Mouse (Mus musculus) heart, embryonic 11.5 days (tissue): ENCODE results near the gene Abhd17c. TPM values are rescaled to one million over a fixed set of nuclear protein-coding genes. Genes with fewer than 3 reads are reported as not detected.

Experiments used
- ATAC-seq: fragments of 200-750 bp; cut with Nextera tagmentation; replicated peaks from 2 replicates; pipeline ENCODE4 v1.8.0; 2017; ENCODE audit warnings: moderate library complexity; ENCODE audit not compliant: insufficient number of reproducible peaks, low FRiP score, low TSS enrichment
- H3K27ac ChIP-seq: fragments of 300-500 bp; sonication (generic); 2 replicates; pipeline ENCODE4 v1.5.1; 2014; ENCODE audit warnings: mild to moderate bottlenecking, low read depth, low read length
- H3K27me3 ChIP-seq: fragments of 300-500 bp; sonication (generic); 2 replicates; pipeline ENCODE4 v1.6.1; 2014; ENCODE audit warnings: mild to moderate bottlenecking, low read length, mixed read lengths; ENCODE audit not compliant: control insufficient read depth, insufficient read depth
- H3K36me3 ChIP-seq: fragments of 300-500 bp; sonication (generic); 2 replicates; pipeline ENCODE4 v1.6.1; 2014; ENCODE audit warnings: mild to moderate bottlenecking, low read length, moderate library complexity, mixed read lengths; ENCODE audit not compliant: control insufficient read depth, insufficient read depth
- H3K4me1 ChIP-seq: fragments of 300-500 bp; sonication (generic); 2 replicates; pipeline ENCODE4 v1.6.1; 2014; ENCODE audit warnings: low read length; ENCODE audit not compliant: control insufficient read depth, insufficient read depth
- H3K4me2 ChIP-seq: fragments of 300-500 bp; sonication (generic); 2 replicates; pipeline ENCODE4 v1.6.1; 2014; ENCODE audit warnings: mild to moderate bottlenecking, moderate library complexity
- H3K4me3 ChIP-seq: fragments of 300-500 bp; sonication (generic); 2 replicates; pipeline ENCODE4 v1.5.1; 2014; ENCODE audit warnings: low read depth, low read length
- H3K9ac ChIP-seq: fragments of 300-500 bp; sonication (generic); 2 replicates; pipeline ENCODE4 v1.6.1; 2014; ENCODE audit warnings: mild to moderate bottlenecking, low read depth, low read length, moderate library complexity
- H3K9me3 ChIP-seq: fragments of 300-500 bp; sonication (generic); replicated peaks from 2 replicates; pipeline ENCODE4 v1.6.1; 2016; ENCODE audit warnings: low read length; ENCODE audit not compliant: control insufficient read depth
- WGBS: fragments of 180-500 bp; shearing (Covaris S2); extraction: QIAGEN DNeasy Blood & Tissue Kit; methylation state at CpG from one replicate; pipeline ENCODE4 v1.1.7; 2014; ENCODE audit not compliant: insufficient replicate concordance; 5-methylcytosine and 5-hydroxymethylcytosine counted together
- polyA plus RNA-seq: library from polyadenylated mRNA; unstranded; fragments of >200 nt; fragmentation: Nextera tagmentation; extraction: Ambion mirVana; gene quantifications from 2 replicates; pipeline ENCODE4 v1.2.1, GENCODE M21; 2014

The Abhd17c gene
- polyA plus RNA-seq = 42.5 and 44.2 TPM in 2 replicates

- H3K4me1 ChIP-seq = peaks cover 23% of the 10 kb centered on the region
- H3K9me3 ChIP-seq = no peaks in the 10 kb centered on the region
- peak within 1 kb of the TSS; percentile 88 for H3K4me3 ChIP-seq
- H3K4me2 ChIP-seq = peak within 1 kb of the TSS; percentile 87
- peak; percentile 47 for ATAC-seq
- H3K36me3 ChIP-seq = no peaks in the 10 kb centered on the region
- H3K27me3 ChIP-seq = no peaks in the 10 kb centered on the region
- peak within 1 kb of the TSS; percentile 95 for H3K27ac ChIP-seq
- under 1% methylated on average over 84 of the region's 109 CpGs for WGBS
- H3K9ac ChIP-seq = peak within 1 kb of the TSS; percentile 95
Observed at GRCm38 (mm10) chr7:84151001-84151959, at the start of gene Abhd17c. Abhd17c (minus strand) TSS chr7:84151893.

DNA sequence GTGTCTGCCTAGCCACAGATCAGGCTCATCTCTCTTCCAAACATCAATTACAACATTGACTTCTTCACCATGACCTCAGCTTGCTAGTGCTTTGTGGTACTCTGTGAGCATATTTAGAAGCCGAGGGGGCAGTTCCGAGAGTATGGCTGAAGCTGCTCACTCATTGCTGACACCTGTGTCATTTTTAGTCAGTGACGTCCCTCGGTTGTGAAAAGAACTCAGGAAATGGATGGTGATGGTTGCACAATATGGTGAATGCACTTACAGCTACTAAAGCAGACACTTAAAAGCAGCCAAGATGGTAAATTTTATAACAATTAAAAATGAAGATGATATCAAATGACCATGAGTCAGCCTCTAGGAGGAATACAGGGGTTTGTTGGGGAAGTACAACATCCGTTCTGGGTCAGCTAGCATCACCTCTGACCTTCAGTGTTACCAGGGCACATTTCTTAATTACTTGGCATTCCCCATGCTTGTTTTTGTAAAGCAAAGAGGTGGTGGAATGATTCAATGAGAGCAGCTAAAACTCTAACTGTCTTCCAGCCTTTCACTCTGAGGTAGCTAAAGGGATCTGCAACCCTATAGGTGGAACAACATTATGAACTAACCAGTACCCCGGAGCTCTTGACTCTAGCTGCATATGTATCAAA lies 45.6 kb upstream of the Abhd17c start:
- no peak overlapping the region for H3K4me2 ChIP-seq
- no peaks in the 10 kb centered on the region for H3K4me1 ChIP-seq
- no peaks in the 10 kb centered on the region for H3K9me3 ChIP-seq
- H3K4me3 ChIP-seq = no peak overlapping the region
- H3K27me3 ChIP-seq = no peaks in the 10 kb centered on the region
- no peak overlapping the region for H3K9ac ChIP-seq
- no peaks in the 10 kb centered on the region for H3K36me3 ChIP-seq
- WGBS = 75% methylated on average over 6 of the region's 6 CpGs
- ATAC-seq = no peak
- H3K27ac ChIP-seq = no peak overlapping the region

GRCm38 (mm10) chr7:84196221-84196620 lies 44.5 kb upstream of the Abhd17c start:
- ATAC-seq = no peak
- Histone ChIP-seq H3K4me3 (no peak overlapping the region), H3K9ac (no peak overlapping the region), H3K27me3 (no peaks in the 10 kb centered on the region), H3K27ac (no peak overlapping the region), H3K4me1 (no peaks in the 10 kb centered on the region), H3K36me3 (no peaks in the 10 kb centered on the region), H3K9me3 (no peaks in the 10 kb centered on the region), H3K4me2 (no peak overlapping the region)
- 75% methylated on average over 6 of the region's 6 CpGs for WGBS

DNA sequence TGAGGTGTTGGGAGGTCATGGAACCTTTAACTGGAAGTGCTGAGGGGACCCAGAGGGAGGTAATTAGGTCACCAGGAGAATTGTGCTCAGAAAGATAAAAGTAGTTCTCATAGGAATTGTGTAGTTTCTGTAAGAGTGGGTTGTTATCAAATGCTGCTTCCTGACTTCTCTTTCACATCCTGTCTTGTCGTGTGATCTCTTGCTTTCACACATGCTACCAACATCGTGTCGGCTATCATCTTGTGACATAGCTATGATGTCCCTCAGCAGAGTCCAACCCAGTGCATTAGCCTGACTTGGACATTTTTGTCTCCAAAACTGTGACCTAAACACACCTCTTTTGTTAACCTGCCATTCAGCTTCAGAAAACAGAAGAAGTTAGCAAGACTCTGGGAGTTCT lies 40.6 kb upstream of the Abhd17c start:
- H3K9ac ChIP-seq = no peak overlapping the region
- 68% methylated on average over 3 of the region's 3 CpGs for WGBS
- H3K4me2 ChIP-seq = no peak overlapping the region
- H3K4me3 ChIP-seq = no peak overlapping the region
- ATAC-seq = no peak
- H3K36me3 ChIP-seq = no peaks in the 10 kb centered on the region
- H3K27ac ChIP-seq = no peak overlapping the region
- no peaks in the 10 kb centered on the region for H3K27me3 ChIP-seq
- no peaks in the 10 kb centered on the region for H3K9me3 ChIP-seq
- H3K4me1 ChIP-seq = no peaks in the 10 kb centered on the region

DNA sequence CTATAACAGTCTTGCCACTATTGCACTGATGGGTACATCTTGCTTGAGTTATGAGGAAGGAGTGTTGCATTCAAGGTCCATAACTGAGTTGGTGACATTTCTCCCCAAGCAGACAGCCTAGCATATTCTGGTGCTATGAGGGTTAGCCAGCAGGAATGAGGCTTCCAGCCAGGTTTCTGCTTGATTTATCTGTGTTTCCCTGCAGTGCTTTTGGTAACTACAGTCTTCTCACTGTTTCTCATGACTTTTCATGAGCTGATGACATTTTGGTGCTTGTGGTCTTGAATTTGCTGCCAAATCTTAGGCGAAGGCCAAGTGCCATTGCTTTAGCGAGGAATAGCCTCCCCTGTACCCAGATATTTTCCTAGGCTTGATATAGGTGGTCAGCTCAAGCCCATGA lies 39.8 kb upstream of the Abhd17c start:
- H3K27me3 ChIP-seq = no peaks in the 10 kb centered on the region
- H3K36me3 ChIP-seq = no peaks in the 10 kb centered on the region
- H3K27ac ChIP-seq = no peak overlapping the region
- no peak overlapping the region for H3K4me2 ChIP-seq
- no peak for ATAC-seq
- no peak overlapping the region for H3K9ac ChIP-seq
- 82% methylated on average over 2 of the region's 2 CpGs for WGBS
- no peak overlapping the region for H3K4me3 ChIP-seq
- no peaks in the 10 kb centered on the region for H3K4me1 ChIP-seq
- H3K9me3 ChIP-seq = no peaks in the 10 kb centered on the region

DNA sequence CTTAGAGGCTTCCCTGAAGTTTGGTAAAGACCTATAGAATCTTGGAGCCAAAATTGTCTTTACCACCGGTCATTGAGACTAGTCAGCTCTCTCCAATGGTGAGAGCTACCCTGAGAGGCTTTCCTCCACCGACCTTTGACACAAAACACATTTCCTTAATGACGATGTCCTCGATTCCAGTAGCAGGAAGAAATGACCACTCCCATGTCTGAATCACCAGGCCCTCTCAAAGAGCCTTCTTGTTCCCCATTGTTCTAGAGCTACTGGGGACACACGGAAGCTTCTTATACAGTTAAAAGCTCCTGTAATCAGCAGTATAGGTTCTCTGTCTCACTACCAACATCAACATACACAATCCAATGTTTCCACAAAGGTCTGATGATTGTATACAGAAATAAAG lies 36.5 kb upstream of the Abhd17c start:
- WGBS = 59% methylated on average over 5 of the region's 5 CpGs

GRCm38 (mm10) chr7:84185196-84185595 lies 33.5 kb upstream of the Abhd17c start:
- Histone ChIP-seq H3K4me3 (no peak overlapping the region), H3K9ac (no peak overlapping the region), H3K4me1 (no peaks in the 10 kb centered on the region), H3K27ac (no peak overlapping the region), H3K4me2 (no peak overlapping the region), H3K36me3 (no peaks in the 10 kb centered on the region), H3K9me3 (no peaks in the 10 kb centered on the region), H3K27me3 (no peaks in the 10 kb centered on the region)
- no peak for ATAC-seq
- 84% methylated on average over 4 of the region's 4 CpGs for WGBS

More for the DNA sequence above, 36.5 kb upstream of the Abhd17c start:
- Histone ChIP-seq H3K4me2 (no peak overlapping the region), H3K9me3 (no peaks in the 10 kb centered on the region), H3K27me3 (no peaks in the 10 kb centered on the region), H3K36me3 (no peaks in the 10 kb centered on the region), H3K27ac (no peak overlapping the region), H3K4me1 (no peaks in the 10 kb centered on the region), H3K9ac (no peak overlapping the region), H3K4me3 (no peak overlapping the region)
- ATAC-seq = no peak

DNA sequence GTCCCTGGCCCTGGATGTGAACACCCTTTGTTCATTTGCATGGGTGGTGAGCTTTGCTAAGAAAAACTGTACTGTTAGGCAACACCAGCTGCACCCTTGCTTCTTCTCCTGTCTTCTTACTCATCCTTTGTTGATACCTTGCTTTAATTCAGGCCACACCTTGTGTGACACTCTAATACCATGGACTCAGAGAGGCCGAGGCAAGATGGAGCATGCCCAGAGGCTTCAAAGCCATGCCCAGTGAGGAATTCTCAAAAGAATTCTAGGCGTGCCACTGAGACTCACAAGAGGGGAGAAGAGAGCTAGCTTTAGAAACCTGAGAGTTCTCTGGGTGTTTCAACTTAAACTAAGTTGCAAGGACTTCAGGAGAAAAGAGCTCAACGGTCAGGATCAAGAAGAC lies 33.0 kb upstream of the Abhd17c start:
- no peak for ATAC-seq
- no peaks in the 10 kb centered on the region for H3K27me3 ChIP-seq
- no peak overlapping the region for H3K27ac ChIP-seq
- no peaks in the 10 kb centered on the region for H3K4me1 ChIP-seq
- H3K9ac ChIP-seq = no peak overlapping the region
- no peak overlapping the region for H3K4me2 ChIP-seq
- no peaks in the 10 kb centered on the region for H3K36me3 ChIP-seq
- no peaks in the 10 kb centered on the region for H3K9me3 ChIP-seq
- H3K4me3 ChIP-seq = no peak overlapping the region
- 65% methylated on average over 3 of the region's 3 CpGs for WGBS
